Mouse (Mus musculus): ENCODE results near the gene Fgfr2.

GRCm38 (mm10) chr7:132670863-132671165 is 452.3 kb downstream of the Fgfr2 start:
- TF ChIP-seq CTCF (IDR thresholded peaks at IDR 0.05; ENCODE audit: insufficient read depth, low read length): no peak
- TF ChIP-seq POLR2A (IDR thresholded peaks at IDR 0.05; ENCODE audit: borderline replicate concordance, extremely low read depth, low read depth, low read length): no peak
